Mouse (Mus musculus): ENCODE data around the gene Sec24b. TPM values are rescaled to one million over a fixed set of nuclear protein-coding genes. Genes with fewer than 3 reads are reported as not detected.

The Sec24b gene
- total and polyA plus RNA-seq, 3 experiments = 14.3 to 50.6 (median 31.2) TPM

- Histone ChIP-seq H3K27ac (ENCODE audit: insufficient read depth, low read depth) (no peak overlapping the region), H3K4me1 (ENCODE audit: control insufficient read depth in 1 of 2, insufficient read depth in 2 of 2) (no peaks in the 10 kb centered on the region), H3K4me3 (replicated peaks in 1 of 3; ENCODE audit: low read depth in 2 of 3, low read length in 2 of 3, poor library complexity in 1 of 3) (no peak overlapping the region), H3K4me2 (ENCODE audit: insufficient read depth, low read depth, poor library complexity, severe bottlenecking) (no peak overlapping the region), H3K27me3 (replicated peaks) (no peaks in the 10 kb centered on the region), H3K9me3 (replicated peaks; ENCODE audit: low read length) (peaks cover 6% of the 10 kb centered on the region), H3K79me2 (replicated peaks; ENCODE audit: control insufficient read depth, extremely low read depth, insufficient read depth, poor library complexity, severe bottlenecking) (0 out of 2 replicates have a peak, but pooled peaks cover 5% of the 10 kb centered on the region), H3K36me3 (replicated peaks in 1 of 2; ENCODE audit: control insufficient read depth in 1 of 2, insufficient read depth in 1 of 2, low read length in 1 of 2) (peaks cover 15 to 57% of the 10 kb centered on the region in 2 experiments), H3K9ac (ENCODE audit: insufficient read depth, low read depth) (no peak overlapping the region)
- TF ChIP-seq GABPA (IDR thresholded peaks at IDR 0.05; ENCODE audit: insufficient replicate concordance, low read depth, low read length) = no peak
- no peak for TF ChIP-seq MAX (IDR thresholded peaks at IDR 0.05; ENCODE audit: low read length)
- TF ChIP-seq ELF1 (IDR thresholded peaks at IDR 0.05; ENCODE audit: low read depth, low read length) = no peak
- TF ChIP-seq POLR2AphosphoS2 (IDR thresholded peaks at IDR 0.05; ENCODE audit: low read depth, low read length) = no peak
- no peak for TF ChIP-seq RCOR1 (conservative IDR thresholded peaks at IDR 0.05; ENCODE audit: low read depth, low read length)
- no peak for TF ChIP-seq ZMIZ1 (IDR thresholded peaks at IDR 0.05; ENCODE audit: low read depth, low read length)
- in situ Hi-C loops (cut with MboI; ENCODE audit: low pct_ligation_motif_present, low pct_unique_long_range_greater_than_20kb, low sequenced_read_pairs) = no loop called here
- dilution Hi-C loops (cut with MboI; ENCODE audit: extremely low pct_ligation_motif_present, extremely low pct_unique_long_range_greater_than_20kb, low sequenced_read_pairs) = no loop called here
- DNase-seq (ENCODE audit: extremely low read depth) = no peak
Observed at GRCm38 (mm10) chr3:130040711-130041110, 20.6 kb downstream of the Sec24b start.

- dilution Hi-C loops (cut with MboI; ENCODE audit: extremely low pct_ligation_motif_present, extremely low pct_unique_long_range_greater_than_20kb, low sequenced_read_pairs) = no loop called here
Observed at GRCm38 (mm10) chr3:130040017-130040416, 21.3 kb downstream of the Sec24b start.

GRCm38 (mm10) chr3:130028741-130029140 is 32.6 kb downstream of the Sec24b start:
- no peak overlapping the region for H3K4me3 ChIP-seq (replicated peaks in 1 of 3; ENCODE audit: low read depth in 2 of 3, low read length in 2 of 3, poor library complexity in 1 of 3)
- H3K9ac ChIP-seq (ENCODE audit: insufficient read depth, low read depth) = no peak overlapping the region
- peaks cover 47 to 98% of the 10 kb centered on the region in 2 experiments for H3K36me3 ChIP-seq (replicated peaks in 1 of 2; ENCODE audit: control insufficient read depth in 1 of 2, insufficient read depth in 1 of 2, low read length in 1 of 2)
- dilution Hi-C loops (cut with MboI; ENCODE audit: extremely low pct_ligation_motif_present, extremely low pct_unique_long_range_greater_than_20kb, low sequenced_read_pairs) = no loop called here
- H3K27ac ChIP-seq (ENCODE audit: insufficient read depth, low read depth) = no peak overlapping the region
- no peaks in the 10 kb centered on the region for H3K27me3 ChIP-seq (replicated peaks)
- peaks cover 0 to 22% of the 10 kb centered on the region in 2 experiments; a peak in 2 of 4 replicates for H3K4me1 ChIP-seq (ENCODE audit: control insufficient read depth in 1 of 2, insufficient read depth in 2 of 2)
- H3K9me3 ChIP-seq (replicated peaks; ENCODE audit: low read length) = no peaks in the 10 kb centered on the region
- H3K79me2 ChIP-seq (replicated peaks; ENCODE audit: control insufficient read depth, extremely low read depth, insufficient read depth, poor library complexity, severe bottlenecking) = no peaks in the 10 kb centered on the region; the same call in none of the 2 replicates
- DNase-seq (ENCODE audit: extremely low read depth) = no peak
- in situ Hi-C loops (cut with MboI; ENCODE audit: low pct_ligation_motif_present, low pct_unique_long_range_greater_than_20kb, low sequenced_read_pairs) = no loop called here
- TF ChIP-seq TCF12 (IDR thresholded peaks at IDR 0.05; ENCODE audit: low read depth, low read length) (no peak), E2F4 (IDR thresholded peaks at IDR 0.05; ENCODE audit: insufficient replicate concordance, low read depth, low read length) (no peak)
- H3K4me2 ChIP-seq (ENCODE audit: insufficient read depth, low read depth, poor library complexity, severe bottlenecking) = no peak overlapping the region

More at GRCm38 (mm10) chr3:130040017-130040416, 21.3 kb downstream of the Sec24b start:
- no peak for DNase-seq (ENCODE audit: extremely low read depth)
- Histone ChIP-seq H3K4me1 (ENCODE audit: control insufficient read depth in 1 of 2, insufficient read depth in 2 of 2) (no peaks in the 10 kb centered on the region; a peak in 1 of 4 replicates), H3K36me3 (replicated peaks in 1 of 2; ENCODE audit: control insufficient read depth in 1 of 2, insufficient read depth in 1 of 2, low read length in 1 of 2) (peaks cover 15 to 64% of the 10 kb centered on the region in 2 experiments), H3K27ac (ENCODE audit: insufficient read depth, low read depth) (no peak overlapping the region), H3K4me2 (ENCODE audit: insufficient read depth, low read depth, poor library complexity, severe bottlenecking) (no peak overlapping the region), H3K9ac (ENCODE audit: insufficient read depth, low read depth) (no peak overlapping the region), H3K9me3 (replicated peaks; ENCODE audit: low read length) (peaks cover 6% of the 10 kb centered on the region), H3K27me3 (replicated peaks) (no peaks in the 10 kb centered on the region), H3K4me3 (replicated peaks in 1 of 3; ENCODE audit: low read depth in 2 of 3, low read length in 2 of 3, poor library complexity in 1 of 3) (no peak overlapping the region), H3K79me2 (replicated peaks; ENCODE audit: control insufficient read depth, extremely low read depth, insufficient read depth, poor library complexity, severe bottlenecking) (0 out of 2 replicates have a peak, but pooled peaks cover 5% of the 10 kb centered on the region)
- TF ChIP-seq BHLHE40 (IDR thresholded peaks at IDR 0.05; ENCODE audit: low read depth, low read length) (no peak), RCOR1 (conservative IDR thresholded peaks at IDR 0.05; ENCODE audit: low read depth, low read length) (no peak), HCFC1 (IDR thresholded peaks at IDR 0.05; ENCODE audit: low read depth, low read length) (no peak)
- in situ Hi-C loops (cut with MboI; ENCODE audit: low pct_ligation_motif_present, low pct_unique_long_range_greater_than_20kb, low sequenced_read_pairs) = no loop called here
